ENCODE assay signal across 13 mouse cellular contexts in genomic region chr12:37077308-37077707, GRCm38 (mm10). TPM values are rescaled to one million over a fixed set of nuclear protein-coding genes. Genes with fewer than 3 reads are reported as not detected.
DNase-seq lines count a peak whose midpoint lies in the region; ATAC-seq and TF ChIP-seq lines count a peak whose summit lies in the region.
"Had no signal": no experiment of that assay in that cellular context is flagged by ENCODE, and none has a peak within 500 bp of the region (broad histone marks: within the 10 kb centered on the region; RNA-seq: fewer than 3 reads in every experiment).

No protein-coding gene starts in this region.

- H3K9me3 ChIP-seq in embryonic facial prominence, embryonic 14.5 days (ENCODE audit: control insufficient read depth, low read length) = no peaks in the 10 kb centered on the region
- H3K9me3 ChIP-seq: hindbrain, embryonic 12.5 days; lung, embryonic 15.5 days had no signal

- no peaks in the 10 kb centered on the region for H3K36me3 ChIP-seq in embryonic facial prominence, embryonic 14.5 days (ENCODE audit: control insufficient read depth, insufficient read depth, low read length)
- H3K36me3 ChIP-seq: hindbrain, embryonic 12.5 days; lung, embryonic 15.5 days had no signal

- no peak overlapping the region for H3K4me2 ChIP-seq in embryonic facial prominence, embryonic 14.5 days (ENCODE audit: low read depth, low read length)
- H3K4me2 ChIP-seq: hindbrain, embryonic 12.5 days; lung, embryonic 15.5 days had no signal

- 43% methylated on average over 1 of the region's 1 CpGs for WGBS in embryonic facial prominence, embryonic 14.5 days

- no peak for ATAC-seq in embryonic facial prominence, embryonic 14.5 days (ENCODE audit: low read depth)

- no peak for DNase-seq in gastrocnemius, adult 2 months
- DNase-seq in gastrocnemius, postnatal 4 days (ENCODE audit: low spot score in 2 of 2) = no peak
- peak; percentile 2 to 27 for DNase-seq in left cerebral cortex, postnatal 25 days (ENCODE audit: low spot score in 2 of 2)
- no peak for DNase-seq in left cerebral cortex, postnatal 4 days
- DNase-seq in ES-CJ7 (ENCODE audit: low read depth, low spot score) = peak; percentile 32
- peak; percentile 26 for DNase-seq in embryonic facial prominence, embryonic 14.5 days (ENCODE audit: low spot score)
- DNase-seq in B cell, adult 2 months = no peak
- no peak for DNase-seq in adrenal gland, adult 18-20 months (ENCODE audit: low spot score in 2 of 2)
- DNase-seq: right cerebral cortex, postnatal 14 days; thymus, adult 2 months had no signal

- H3K9ac ChIP-seq in embryonic facial prominence, embryonic 14.5 days (ENCODE audit: low read depth, low read length) = no peak overlapping the region
- H3K9ac ChIP-seq: hindbrain, embryonic 12.5 days; lung, embryonic 15.5 days had no signal

- H3K27ac ChIP-seq in gastrocnemius, adult 2 months = peak overlapping the region; percentile 48
- no peak overlapping the region for H3K27ac ChIP-seq in embryonic facial prominence, embryonic 14.5 days (replicated peaks; ENCODE audit: low read depth, low read length)
- H3K27ac ChIP-seq: hindbrain, embryonic 12.5 days; lung, embryonic 15.5 days had no signal

- H3K4me3 ChIP-seq in gastrocnemius, adult 2 months = peak overlapping the region; percentile 49
- H3K4me3 ChIP-seq in embryonic facial prominence, embryonic 14.5 days (ENCODE audit: low read depth, low read length) = no peak overlapping the region
- H3K4me3 ChIP-seq: hindbrain, embryonic 12.5 days; lung, embryonic 15.5 days; myocyte had no signal

- no peaks in the 10 kb centered on the region for H3K4me1 ChIP-seq in embryonic facial prominence, embryonic 14.5 days (ENCODE audit: control insufficient read depth, insufficient read depth, low read length)
- H3K4me1 ChIP-seq: hindbrain, embryonic 12.5 days had no signal

- TF ChIP-seq CTCF in gastrocnemius, adult 2 months (IDR thresholded peaks at IDR 0.05) = peak; percentile 67

- no peaks in the 10 kb centered on the region for H3K27me3 ChIP-seq in embryonic facial prominence, embryonic 14.5 days (replicated peaks; ENCODE audit: control insufficient read depth, insufficient read depth, low read length)
- H3K27me3 ChIP-seq: hindbrain, embryonic 12.5 days; lung, embryonic 15.5 days had no signal

- intact Hi-C loops in gastrocnemius, adult 2 months (cut with DNase I) = loop anchor here (5.0 kb wide), 1 partner anchor 375 kb away; no protein-coding TSS in a partner anchor
- intact Hi-C loops in left cerebral cortex, postnatal 25 days (cut with DNase I) = loop anchor here (1.0 kb wide), 1 partner anchor 373 kb away; no protein-coding TSS in a partner anchor
- intact Hi-C loops in left cerebral cortex, postnatal 4 days (cut with DNase I) = no loop called here

RNA-seq across cellular contexts. Expression of gene Meox2, which starts 31.0 kb away (rescaled TPM):
- total RNA-seq in gastrocnemius, adult 2 months (2021) = 1 to 10 TPM; 8.8 to 9.6 TPM
- 10 to 100 TPM; 60.0 to 68.9 TPM for total RNA-seq in gastrocnemius, postnatal 4 days (2021)
- under 1 TPM in 1 of 2 experiments, not detected in 1; 0.14 TPM for total RNA-seq in left cerebral cortex, postnatal 25 days (2021)
- not detected for total RNA-seq in left cerebral cortex, postnatal 4 days (2021)
- 24.2 and 24.6 TPM in 2 replicates for polyA plus RNA-seq in embryonic facial prominence, embryonic 14.5 days (2014; fragmentation: Nextera tagmentation; extraction: Ambion mirVana)
- total RNA-seq in adrenal gland, adult 18-20 months (2021) = 1 to 10 TPM in 1 of 2 experiments, under 1 TPM in 1; 0.56 to 2.1 TPM

Comparison
In these comparisons a context has a peak if more than half of its experiments do, and no peak if none do; other contexts are left out.
1. DNase-seq: peak in left cerebral cortex, postnatal 25 days (2 of 2), ES-CJ7 (single experiment) and embryonic facial prominence, embryonic 14.5 days (single experiment); none in gastrocnemius, adult 2 months (single experiment), gastrocnemius, postnatal 4 days (0 of 2), left cerebral cortex, postnatal 4 days (single experiment), B cell, adult 2 months (0 of 2) and adrenal gland, adult 18-20 months (0 of 2).
2. RNA of gene Meox2, which starts 31.0 kb away (total RNA-seq): 60.0 to 68.9 TPM in gastrocnemius, postnatal 4 days; 8.8 to 9.6 TPM in gastrocnemius, adult 2 months, 0.56 to 2.1 TPM in adrenal gland, adult 18-20 months, 0.14 TPM in left cerebral cortex, postnatal 25 days and not detected in left cerebral cortex, postnatal 4 days; every median in the first group is over 4 times any median in the second.